Mouse (Mus musculus) heart, postnatal 36 days (tissue): ENCODE data around the gene Mtcl1. TPM values are rescaled to one million over a fixed set of nuclear protein-coding genes. Genes with fewer than 3 reads are reported as not detected.

Experiments
- DNase-seq, 2 experiments: peaks; one replicate each; pipeline ENCODE4 v3.0.0; 2021 to 2022
- intact Hi-C: fragments of 180-260 bp; cut with DNase I; formaldehyde crosslinking; loops from one replicate; pipeline ENCODE4 v1.15.1; 2025
- total RNA-seq, 2 experiments: library from RNA; stranded (reverse); gene quantifications; 2 replicates each; pipeline ENCODE4 v1.2.3; 2021

Mtcl1 gene
- total RNA-seq, 2 experiments from 2014 or later, result 4.4 to 6.3 TPM

DNA sequence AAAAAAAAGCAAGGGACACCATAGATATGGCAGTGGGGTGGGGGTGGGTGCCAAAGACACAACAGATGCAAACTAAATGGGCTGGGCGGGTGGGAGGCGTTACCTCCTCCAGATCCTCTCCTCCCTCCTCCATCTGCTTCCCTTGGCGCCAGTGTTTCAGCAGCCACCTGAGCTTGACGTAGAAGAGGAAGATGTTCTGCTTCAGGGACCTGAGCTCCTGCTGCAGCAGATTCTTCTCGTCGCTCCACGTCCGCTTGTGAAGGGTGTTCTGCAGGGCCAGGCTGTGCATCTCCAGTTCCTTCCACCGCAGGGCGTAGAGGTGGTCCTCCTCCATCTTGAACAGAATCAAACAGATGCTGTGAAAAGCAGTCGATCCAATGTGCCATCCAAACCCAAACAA, 81.4 kb downstream of the Mtcl1 start:
- intact Hi-C loops, result no loop called here
- DNase-seq, result no peak

- intact Hi-C loops, result no loop called here
- DNase-seq, result no peak
Observed at GRCm38 (mm10) chr17:66365664-66366063, 83.9 kb downstream of the Mtcl1 start.

- intact Hi-C loops, result no loop called here
- no peak for DNase-seq
Observed at GRCm38 (mm10) chr17:66365293-66365642, 84.3 kb downstream of the Mtcl1 start.

GRCm38 (mm10) chr17:66364525-66365292, 84.8 kb downstream of the Mtcl1 start:
- peak; percentile 55 to 57 for DNase-seq
- intact Hi-C loops, result no loop called here

DNA sequence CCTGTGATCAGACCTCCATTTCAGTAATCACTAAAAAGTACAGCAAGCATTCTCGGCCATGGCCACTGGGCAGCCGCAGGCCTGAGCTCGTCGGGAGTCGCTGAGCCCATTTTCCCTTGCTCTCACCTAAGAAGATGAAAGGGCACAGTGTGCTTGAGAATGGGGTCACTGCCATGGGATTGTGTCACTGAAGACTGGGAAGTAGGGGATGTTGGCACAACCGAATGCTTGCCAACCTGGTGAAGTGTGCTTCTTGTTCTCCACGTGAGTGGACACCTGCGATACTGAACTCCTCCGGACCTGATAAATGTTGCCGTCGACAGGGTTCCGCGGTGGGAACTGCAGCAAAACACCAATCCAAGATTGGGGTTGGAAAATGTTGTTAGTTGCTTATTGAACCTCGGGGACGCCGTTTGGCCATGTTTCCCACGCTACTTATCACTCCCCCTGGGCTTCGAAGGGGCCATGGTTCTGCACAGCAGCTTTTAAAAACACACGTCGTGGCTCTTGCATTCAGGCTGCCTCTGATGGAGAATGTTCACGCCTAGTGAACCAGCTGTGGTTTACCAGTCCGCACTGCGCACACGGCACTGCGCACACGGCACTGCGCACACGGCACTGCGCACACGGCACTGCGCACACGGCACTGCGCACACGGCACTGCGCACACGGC, 85.6 kb downstream of the Mtcl1 start:
- no peak for DNase-seq
- intact Hi-C loops, result no loop called here

DNA sequence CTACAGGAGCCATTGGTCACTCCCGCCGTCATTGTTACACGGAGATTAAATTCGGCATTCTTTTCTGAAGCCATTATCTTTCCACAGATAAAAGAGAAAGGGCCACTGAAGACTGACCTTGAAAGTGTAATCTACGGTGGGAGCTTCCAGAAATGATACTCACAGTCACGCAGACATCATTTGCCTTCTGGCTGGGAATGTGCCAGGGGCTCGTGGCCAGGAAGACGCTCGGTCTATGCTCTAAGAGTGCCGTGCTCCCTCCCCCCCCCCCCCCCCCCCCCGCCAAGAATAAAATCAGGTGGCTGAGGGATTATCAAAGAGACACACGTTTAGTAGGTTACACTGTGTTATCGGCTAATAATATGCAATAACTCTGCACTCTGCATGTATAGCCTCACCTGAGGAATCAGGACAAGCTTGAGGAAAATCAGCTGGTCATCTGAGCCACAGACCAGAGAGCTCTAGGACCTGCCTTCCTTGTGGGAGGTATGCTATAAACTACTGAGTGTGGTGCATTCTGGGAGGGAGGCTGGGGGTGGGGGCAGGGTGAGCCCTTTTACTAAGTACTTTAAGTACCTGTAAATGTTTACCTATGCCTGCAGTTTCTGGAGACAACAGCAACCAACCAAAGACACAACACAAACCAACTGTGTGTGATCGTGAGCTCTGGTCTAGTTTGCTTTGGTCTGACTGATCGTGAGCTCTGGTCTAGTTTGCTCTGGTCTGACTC, 87.1 kb downstream of the Mtcl1 start:
- intact Hi-C loops, result no loop called here
- DNase-seq, result no peak

DNA sequence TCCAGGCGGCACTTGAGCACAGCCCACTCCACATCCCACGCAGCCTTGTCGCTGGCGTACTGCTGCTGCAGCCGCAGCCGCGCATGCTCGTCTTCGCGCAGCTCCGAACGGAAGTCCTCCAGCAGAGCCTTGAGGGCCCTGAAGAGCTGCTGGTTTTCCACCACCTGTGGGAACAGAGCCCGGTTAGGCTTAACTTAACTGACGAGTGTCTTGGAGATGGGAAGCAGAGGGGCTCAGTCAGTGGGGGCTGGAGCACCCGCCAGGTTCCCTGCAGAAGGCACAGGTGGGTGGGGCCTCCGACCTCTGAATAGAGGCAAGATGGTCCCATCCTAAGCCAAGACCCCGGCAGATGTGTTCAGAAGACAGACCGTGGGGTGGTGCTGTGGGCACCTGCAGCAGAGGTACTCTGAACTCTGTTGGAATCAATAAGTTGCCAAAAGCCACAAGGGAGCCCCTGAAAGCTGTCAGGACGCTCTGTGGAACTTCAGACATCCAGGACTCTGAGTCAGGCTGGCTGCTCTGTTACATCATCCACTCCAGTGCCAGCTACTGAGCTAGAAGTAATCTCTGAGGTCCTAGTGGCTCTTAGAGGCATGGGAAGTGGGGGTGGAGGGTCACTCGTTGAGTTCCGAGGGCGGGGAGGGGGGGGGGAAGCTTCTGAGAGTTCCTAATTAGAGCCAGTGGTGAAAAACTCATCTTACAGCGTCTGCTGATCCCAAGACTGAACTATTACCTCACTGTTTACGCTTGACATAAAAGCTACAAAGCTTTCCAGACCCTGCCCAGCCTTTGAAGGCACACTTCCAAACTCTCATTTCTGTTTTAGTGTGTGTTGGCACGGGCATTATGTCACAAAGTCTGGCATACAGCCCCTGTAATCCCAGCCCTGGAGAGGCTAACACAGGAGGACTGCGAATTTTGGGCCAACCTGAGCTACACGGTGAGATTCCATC, 91.2 kb downstream of the Mtcl1 start:
- intact Hi-C loops, result no loop called here
- DNase-seq, result no peak

- intact Hi-C loops, result no loop called here
- no peak for DNase-seq
Observed at GRCm38 (mm10) chr17:66357171-66358025, 92.2 kb downstream of the Mtcl1 start.

DNA sequence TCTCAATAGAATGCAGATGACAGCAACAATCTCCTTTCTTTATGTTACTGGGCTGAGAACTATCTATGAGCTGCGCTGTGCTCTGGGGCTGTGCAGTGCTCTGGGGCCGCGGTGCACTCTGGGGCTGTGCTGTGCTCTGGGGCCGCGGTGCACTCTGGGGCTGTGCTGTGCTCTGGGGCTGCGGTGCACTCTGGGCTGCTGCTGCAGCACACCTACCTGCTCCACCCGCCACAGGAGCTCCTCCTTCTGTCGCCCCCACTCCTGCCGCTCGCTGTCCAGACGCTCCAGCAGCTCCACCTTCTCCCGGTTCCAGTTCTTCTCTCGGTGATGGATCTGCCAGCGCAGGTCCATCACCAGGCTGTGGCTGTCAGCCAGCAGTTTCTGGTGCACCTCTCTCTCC, 95.6 kb downstream of the Mtcl1 start:
- intact Hi-C loops, result no loop called here
- DNase-seq, result no peak

DNA sequence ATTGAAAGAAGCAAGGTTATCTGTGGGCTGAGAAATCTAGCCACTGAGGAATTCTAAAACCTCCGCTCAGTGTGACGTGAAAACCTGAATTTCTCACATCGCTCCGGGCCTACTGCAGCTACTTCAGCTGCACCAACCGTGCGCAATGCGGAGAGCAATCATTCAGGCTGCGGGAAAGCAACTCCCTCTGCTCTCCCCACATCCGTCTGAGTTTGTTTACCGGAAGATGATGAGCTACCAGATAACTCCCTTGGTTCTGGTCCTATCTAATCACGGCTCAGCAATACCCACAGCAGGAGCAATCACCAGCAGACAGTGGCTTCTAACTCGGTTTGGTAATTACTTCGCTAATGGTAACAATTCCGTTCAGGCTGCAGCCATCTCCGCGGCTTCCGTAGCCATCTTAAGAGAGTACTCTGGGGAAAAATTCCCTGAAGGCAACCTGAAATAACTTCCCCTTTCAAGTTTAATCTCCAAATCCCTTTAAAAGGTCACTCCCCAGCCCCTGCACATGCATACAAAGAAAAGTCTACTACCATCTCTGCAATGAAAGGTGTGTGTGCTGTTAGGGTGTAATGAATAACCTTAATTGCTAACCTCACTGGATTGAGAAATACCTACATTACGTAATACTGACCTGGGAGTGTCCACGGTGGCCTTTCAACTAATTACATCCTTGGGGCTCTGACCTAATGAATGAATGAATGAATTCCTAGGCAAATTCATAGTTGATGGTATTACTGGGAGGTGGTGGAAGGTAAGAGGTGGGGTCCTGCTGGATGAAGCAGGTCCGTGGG, 96.5 kb downstream of the Mtcl1 start:
- intact Hi-C loops, result no loop called here
- DNase-seq, result no peak

GRCm38 (mm10) chr17:66352219-66352618, 97.3 kb downstream of the Mtcl1 start:
- intact Hi-C loops, result no loop called here

GRCm38 (mm10) chr17:66350689-66351088, 98.9 kb downstream of the Mtcl1 start:
- intact Hi-C loops, result no loop called here
- DNase-seq, result no peak

More at GRCm38 (mm10) chr17:66352219-66352618, 97.3 kb downstream of the Mtcl1 start:
- DNase-seq, result peak in 1 of 2 experiments; percentile 17

- peak in 1 of 2 experiments; percentile 25 for DNase-seq
- intact Hi-C loops, result no loop called here
Observed at GRCm38 (mm10) chr17:66350127-66350526, 99.4 kb downstream of the Mtcl1 start.

DNA sequence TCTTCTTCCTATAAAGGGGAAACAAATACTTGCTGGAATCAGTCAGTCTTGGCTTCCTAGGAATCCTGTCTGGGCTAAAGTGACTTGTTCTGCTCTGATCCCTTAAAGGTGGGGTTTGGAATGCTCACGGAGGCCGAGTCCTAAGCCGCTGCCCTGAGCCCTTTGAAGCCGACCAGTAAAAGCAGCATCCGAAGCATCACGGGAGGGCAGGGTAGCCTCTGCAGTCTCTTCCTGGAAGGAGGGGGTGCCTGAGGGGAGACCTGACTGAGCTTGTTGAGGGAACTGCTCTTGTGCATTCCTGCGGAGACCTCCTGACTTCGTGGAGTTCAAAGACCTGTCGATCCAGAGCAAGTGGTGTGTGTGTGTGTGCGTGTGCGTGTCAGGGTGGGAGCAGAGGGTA, 103.2 kb downstream of the Mtcl1 start:
- DNase-seq, result no peak
- intact Hi-C loops, result no loop called here

DNA sequence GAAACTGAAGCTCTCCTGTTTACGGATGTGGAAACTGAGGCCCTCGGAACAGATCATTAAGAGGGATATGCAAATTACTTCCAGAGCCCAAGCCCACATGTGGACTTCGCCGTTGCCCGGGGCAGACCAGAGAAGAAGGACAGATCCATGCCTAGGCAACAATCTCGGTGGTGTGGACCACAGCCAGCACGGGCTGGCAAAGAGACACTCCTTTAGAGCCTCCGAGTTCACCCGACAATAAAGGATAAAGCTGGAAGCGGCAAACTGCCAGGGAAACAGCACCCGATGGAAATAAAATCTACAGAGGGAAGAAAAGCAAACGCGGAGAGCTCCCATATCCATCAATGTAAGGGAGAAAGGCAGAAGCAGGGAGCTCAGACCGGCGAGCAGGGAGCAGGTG, 103.9 kb downstream of the Mtcl1 start:
- intact Hi-C loops, result no loop called here
- no peak for DNase-seq

DNA sequence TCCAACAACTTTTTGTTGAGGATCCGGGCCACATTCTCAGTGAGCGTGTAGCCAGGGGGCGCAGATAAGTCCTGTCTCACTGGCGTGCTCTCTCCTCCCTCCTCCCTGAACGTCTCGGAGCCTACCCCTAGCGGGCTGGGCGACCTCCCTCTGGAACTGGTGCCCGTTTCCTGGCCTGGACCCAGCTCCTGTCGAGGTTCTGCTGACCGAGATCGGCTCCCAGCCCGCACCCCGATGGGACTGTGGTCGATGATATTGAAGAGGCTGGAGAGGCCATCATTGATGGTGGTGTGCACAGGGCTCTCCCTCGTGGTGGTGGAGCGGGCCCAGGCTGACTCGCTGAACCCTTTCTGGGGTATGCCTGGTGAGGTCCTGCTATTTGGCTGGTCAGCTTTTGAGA, 106.6 kb downstream of the Mtcl1 start:
- DNase-seq, result no peak
- intact Hi-C loops, result loop anchor here (5.0 kb wide), 1 partner anchor 104 kb away; the partner anchor contains the start of gene Mtcl1

GRCm38 (mm10) chr17:66341670-66342069, 107.9 kb downstream of the Mtcl1 start:
- intact Hi-C loops, result loop anchor here (5.0 kb wide), 1 partner anchor 106 kb away; the partner anchor contains the start of gene Mtcl1

GRCm38 (mm10) chr17:66340798-66341197, 108.8 kb downstream of the Mtcl1 start:
- no peak for DNase-seq
- intact Hi-C loops, result loop anchor here (5.0 kb wide), 1 partner anchor 107 kb away; the partner anchor contains the start of gene Mtcl1

More at GRCm38 (mm10) chr17:66341670-66342069, 107.9 kb downstream of the Mtcl1 start:
- no peak for DNase-seq
